Mouse (Mus musculus): ENCODE results near the gene Sprn. TPM values are rescaled to one million over a fixed set of nuclear protein-coding genes. Genes with fewer than 3 reads are reported as not detected.
A peak's percentile ranks its signal among the peaks of the same experiment; 100 is the strongest.

Sprn gene
- total RNA-seq (2021) = 1 to 10 TPM; 1.7 to 2.0 TPM
- long read RNA-seq, experiment 1 = 0 reads
- long read RNA-seq, experiment 2 = 0 reads

- DNase-seq = no peak
Observed at GRCm38 (mm10) chr7:140154218-140154927, at the start of gene Sprn. TSS of gene Sprn (minus strand) at chr7:140154877.

- DNase-seq = no peak
Observed at GRCm38 (mm10) chr7:140201090-140201489, 46.4 kb upstream of the Sprn start.

GRCm38 (mm10) chr7:140196002-140196401 is 41.3 kb upstream of the Sprn start:
- DNase-seq = no peak

- no peak for DNase-seq
Observed at GRCm38 (mm10) chr7:140194031-140194430, 39.4 kb upstream of the Sprn start.

- no peak for DNase-seq
Observed at GRCm38 (mm10) chr7:140192851-140193250, 38.2 kb upstream of the Sprn start.

GRCm38 (mm10) chr7:140192445-140192844 is 37.8 kb upstream of the Sprn start:
- DNase-seq = no peak

GRCm38 (mm10) chr7:140190435-140190834 is 35.8 kb upstream of the Sprn start:
- no peak for DNase-seq

GRCm38 (mm10) chr7:140188391-140189328 is 34.0 kb upstream of the Sprn start:
- DNase-seq = no peak

GRCm38 (mm10) chr7:140187721-140188390 is 33.2 kb upstream of the Sprn start:
- DNase-seq = no peak

- DNase-seq = peak; percentile 28
Observed at GRCm38 (mm10) chr7:140186646-140187620, 32.3 kb upstream of the Sprn start.

- no peak for DNase-seq
Observed at GRCm38 (mm10) chr7:140184206-140184605, 29.5 kb upstream of the Sprn start.

GRCm38 (mm10) chr7:140180692-140181091 is 26.0 kb upstream of the Sprn start:
- DNase-seq = no peak

- no peak for DNase-seq
Observed at GRCm38 (mm10) chr7:140179176-140179575, 24.5 kb upstream of the Sprn start.

- no peak for DNase-seq
Observed at GRCm38 (mm10) chr7:140172936-140173335, 18.3 kb upstream of the Sprn start, which contains the start of gene Olfr523. TSS of gene Olfr523 (plus strand) at chr7:140173217.

GRCm38 (mm10) chr7:140170863-140171262 is 16.2 kb upstream of the Sprn start:
- no peak for DNase-seq

GRCm38 (mm10) chr7:140169386-140169785 is 14.7 kb upstream of the Sprn start:
- DNase-seq = no peak

GRCm38 (mm10) chr7:140167950-140168349 is 13.3 kb upstream of the Sprn start:
- no peak for DNase-seq

GRCm38 (mm10) chr7:140164664-140165063 is 10.0 kb upstream of the Sprn start, which contains the start of gene Olfr522:
TSS of gene Olfr522 (minus strand) at chr7:140164764.
- DNase-seq = no peak

- no peak for DNase-seq
Observed at GRCm38 (mm10) chr7:140160363-140160762, 5.7 kb upstream of the Sprn start.

- DNase-seq = no peak
Observed at GRCm38 (mm10) chr7:140153829-140154217, 854 bp downstream of the Sprn start.

GRCm38 (mm10) chr7:140153383-140153782 is 1.3 kb downstream of the Sprn start:
- DNase-seq = peak; percentile 51
